Mouse (Mus musculus) cerebellum, adult 2 months (tissue): Measurements from ENCODE around the gene Txnrd2.

Experiments
- CTCF ChIP-seq: fragments of 200-500 bp; IDR thresholded peaks from 2 replicates; pipeline ENCODE4 v1.5.1; 2011; ENCODE audit warnings: low read depth, mild to moderate bottlenecking, control low read depth, low read length, moderate library complexity, borderline replicate concordance; ENCODE audit not compliant: insufficient read depth
- POLR2A ChIP-seq: fragments of 200-500 bp; IDR thresholded peaks from 2 replicates; pipeline ENCODE4 v1.6.1; 2011; ENCODE audit warnings: low read length, control low read depth, borderline replicate concordance; ENCODE audit not compliant: insufficient read depth

GRCm38 (mm10) chr16:18416837-18417236 is 9.3 kb upstream of the Txnrd2 start:
- TF ChIP-seq CTCF (no peak), POLR2A (no peak)
